In the genomic region with DNA sequence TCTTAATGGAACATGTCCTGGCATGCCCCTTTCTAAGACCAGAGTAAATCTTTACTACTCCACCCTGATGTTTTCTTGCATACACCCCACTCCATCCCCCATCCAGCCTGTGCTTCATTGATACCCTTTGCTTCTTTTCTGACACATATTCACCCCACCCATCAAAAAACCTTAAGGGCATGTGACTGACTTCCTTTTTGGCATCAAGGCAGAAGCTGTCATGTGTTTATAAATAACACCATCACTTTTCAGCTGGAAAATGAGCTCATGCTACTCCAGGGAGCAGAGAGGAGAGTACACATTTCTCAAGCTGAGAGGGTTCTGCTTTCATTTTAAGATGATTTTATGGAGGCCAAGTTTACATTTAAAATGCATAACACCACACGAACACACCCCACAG, we compare ENCODE assay signal across 14 mouse cellular contexts.
A peak's percentile ranks its signal among the peaks of the same experiment; 100 is the strongest.
DNase-seq lines count a peak whose midpoint lies in the region; ATAC-seq and TF ChIP-seq lines count a peak whose summit lies in the region.
"Had no signal": no experiment of that assay in that cellular context is flagged by ENCODE, and none has a peak within 500 bp of the region (broad histone marks: within the 10 kb centered on the region; RNA-seq: fewer than 3 reads in every experiment).

No protein-coding gene starts in this region.

- ATAC-seq in limb, embryonic 14.5 days (ENCODE audit: low FRiP score, low read depth): no peak
- no peak for ATAC-seq in kidney, embryonic 15.5 days (replicated peaks; ENCODE audit: low FRiP score)
- peak; percentile 60 for ATAC-seq in stomach, embryonic 16.5 days (ENCODE audit: insufficient read depth, low FRiP score)
- no peak for ATAC-seq in erythroblast, adult 5-6 weeks (replicated peaks; ENCODE audit: low FRiP score, poor library complexity, severe bottlenecking)
- ATAC-seq: hindbrain, embryonic 16.5 days had no signal

- peak; percentile 21 for DNase-seq in limb, embryonic 14.5 days (ENCODE audit: low spot score)
- DNase-seq in limb, embryonic 10.5 days (ENCODE audit: low spot score): no peak
- DNase-seq in urinary bladder, adult 2 months (ENCODE audit: low spot score): no peak
- DNase-seq: adrenal gland, postnatal 10 days; cerebellum, adult 18-20 months; right cerebral cortex, postnatal 14 days had no signal

- TF ChIP-seq POLR2A in limb, embryonic 14.5 days (IDR thresholded peaks at IDR 0.05; ENCODE audit: borderline replicate concordance, extremely low read depth, insufficient read depth, insufficient read length): no peak
- no peak for TF ChIP-seq POLR2A in bone marrow macrophage, adult 2 months (IDR thresholded peaks at IDR 0.05; ENCODE audit: borderline replicate concordance, low read depth, low read length)

- WGBS in limb, embryonic 14.5 days: 43% methylated on average over 1 of the region's 1 CpGs
- WGBS in limb, embryonic 10.5 days: 75% methylated on average over 1 of the region's 1 CpGs
- WGBS in kidney, embryonic 15.5 days: 72% methylated on average over 1 of the region's 1 CpGs
- 26% methylated on average over 1 of the region's 1 CpGs for WGBS in stomach, embryonic 16.5 days

- H3K36me3 ChIP-seq in limb, embryonic 14.5 days (ENCODE audit: control insufficient read depth, insufficient read depth, low read length): no peaks in the 10 kb centered on the region
- no peaks in the 10 kb centered on the region for H3K36me3 ChIP-seq in limb, embryonic 10.5 days
- H3K36me3 ChIP-seq in kidney, embryonic 15.5 days: no peaks in the 10 kb centered on the region
- H3K36me3 ChIP-seq in stomach, embryonic 16.5 days (ENCODE audit: control insufficient read depth, insufficient read depth, low read length): no peaks in the 10 kb centered on the region
- H3K36me3 ChIP-seq: limb, embryonic 12.5 days; neural tube, embryonic 13.5 days had no signal

- TF ChIP-seq CTCF in bone marrow macrophage, adult 2 months (IDR thresholded peaks at IDR 0.05; ENCODE audit: low read depth, low read length): no peak

- no peaks in the 10 kb centered on the region for H3K4me1 ChIP-seq in limb, embryonic 14.5 days (ENCODE audit: control insufficient read depth, insufficient read depth, low read length)
- H3K4me1 ChIP-seq in limb, embryonic 10.5 days: no peaks in the 10 kb centered on the region
- peaks cover 14% of the 10 kb centered on the region for H3K4me1 ChIP-seq in bone marrow macrophage, adult 2 months (ENCODE audit: control insufficient read depth, insufficient read depth, low read length)
- H3K4me1 ChIP-seq in kidney, embryonic 15.5 days: no peaks in the 10 kb centered on the region
- peaks cover 3% of the 10 kb centered on the region; the same call in 1 of the 2 replicates for H3K4me1 ChIP-seq in stomach, embryonic 16.5 days (ENCODE audit: control insufficient read depth, insufficient read depth, low read length)
- H3K4me1 ChIP-seq: limb, embryonic 12.5 days; neural tube, embryonic 13.5 days had no signal

- no peak overlapping the region for H3K4me3 ChIP-seq in limb, embryonic 14.5 days (replicated peaks; ENCODE audit: low read length)
- H3K4me3 ChIP-seq in limb, embryonic 10.5 days: no peak overlapping the region
- peak overlapping the region; percentile 58 for H3K4me3 ChIP-seq in bone marrow macrophage, adult 2 months (ENCODE audit: insufficient read depth, low read length)
- H3K4me3 ChIP-seq in kidney, embryonic 15.5 days (replicated peaks): no peak overlapping the region
- no peak overlapping the region for H3K4me3 ChIP-seq in stomach, embryonic 16.5 days (replicated peaks; ENCODE audit: low read length)
- H3K4me3 ChIP-seq: limb, embryonic 12.5 days; neural tube, embryonic 13.5 days had no signal

- H3K27ac ChIP-seq in limb, embryonic 14.5 days (replicated peaks; ENCODE audit: low read depth, low read length): no peak overlapping the region
- H3K27ac ChIP-seq in limb, embryonic 10.5 days: no peak overlapping the region
- H3K27ac ChIP-seq in bone marrow macrophage, adult 2 months (ENCODE audit: insufficient read depth, low read depth, low read length): peak overlapping the region; percentile 99
- H3K27ac ChIP-seq in kidney, embryonic 15.5 days: peak overlapping the region; percentile 22; the same call in 1 of the 2 replicates
- H3K27ac ChIP-seq in stomach, embryonic 16.5 days (ENCODE audit: low read length): peak overlapping the region; percentile 62; the same call in 1 of the 2 replicates
- H3K27ac ChIP-seq: limb, embryonic 12.5 days; neural tube, embryonic 13.5 days had no signal

- no peak overlapping the region for H3K9ac ChIP-seq in limb, embryonic 14.5 days (ENCODE audit: low read depth, low read length, severe bottlenecking)
- H3K9ac ChIP-seq in kidney, embryonic 15.5 days: no peak overlapping the region
- H3K9ac ChIP-seq in stomach, embryonic 16.5 days (ENCODE audit: low read length): no peak overlapping the region
- H3K9ac ChIP-seq: limb, embryonic 12.5 days; neural tube, embryonic 13.5 days had no signal

- H3K4me2 ChIP-seq in limb, embryonic 14.5 days (replicated peaks; ENCODE audit: low read depth, low read length, severe bottlenecking): no peak overlapping the region
- no peak overlapping the region for H3K4me2 ChIP-seq in kidney, embryonic 15.5 days
- H3K4me2 ChIP-seq in stomach, embryonic 16.5 days (ENCODE audit: low read depth, low read length): no peak overlapping the region
- H3K4me2 ChIP-seq: limb, embryonic 12.5 days; midbrain, embryonic 11.5 days; neural tube, embryonic 13.5 days had no signal

- H3K9me3 ChIP-seq in limb, embryonic 14.5 days (ENCODE audit: control insufficient read depth, low read length): no peaks in the 10 kb centered on the region
- no peaks in the 10 kb centered on the region for H3K9me3 ChIP-seq in limb, embryonic 10.5 days (replicated peaks)
- no peaks in the 10 kb centered on the region for H3K9me3 ChIP-seq in kidney, embryonic 15.5 days (replicated peaks)
- H3K9me3 ChIP-seq in stomach, embryonic 16.5 days (replicated peaks; ENCODE audit: control insufficient read depth, low read length): no peaks in the 10 kb centered on the region
- H3K9me3 ChIP-seq: limb, embryonic 12.5 days; neural tube, embryonic 13.5 days had no signal

- no peaks in the 10 kb centered on the region for H3K27me3 ChIP-seq in limb, embryonic 14.5 days (ENCODE audit: control insufficient read depth, insufficient read depth, low read length)
- H3K27me3 ChIP-seq in limb, embryonic 10.5 days (ENCODE audit: low read depth, poor library complexity, severe bottlenecking): no peaks in the 10 kb centered on the region
- no peaks in the 10 kb centered on the region for H3K27me3 ChIP-seq in kidney, embryonic 15.5 days
- no peaks in the 10 kb centered on the region for H3K27me3 ChIP-seq in stomach, embryonic 16.5 days (ENCODE audit: control insufficient read depth, insufficient read depth, low read length)
- H3K27me3 ChIP-seq: limb, embryonic 12.5 days; neural tube, embryonic 13.5 days had no signal

Comparison
In these comparisons a context has a peak if more than half of its experiments do, and no peak if none do; other contexts are left out.
1. H3K27ac ChIP-seq: peak in bone marrow macrophage, adult 2 months (single experiment), kidney, embryonic 15.5 days (single experiment) and stomach, embryonic 16.5 days (single experiment); none in limb, embryonic 14.5 days (single experiment) and limb, embryonic 10.5 days (single experiment).